Mouse (Mus musculus): ENCODE measurements around the gene 2010300C02Rik. TPM values are rescaled to one million over a fixed set of nuclear protein-coding genes. Genes with fewer than 3 reads are reported as not detected.

Gene 2010300C02Rik
- polyA plus RNA-seq (2016; fragmentation: Nextera tagmentation; extraction: Ambion mirVana), result 0.91 and 1.2 TPM in 2 replicates

DNA sequence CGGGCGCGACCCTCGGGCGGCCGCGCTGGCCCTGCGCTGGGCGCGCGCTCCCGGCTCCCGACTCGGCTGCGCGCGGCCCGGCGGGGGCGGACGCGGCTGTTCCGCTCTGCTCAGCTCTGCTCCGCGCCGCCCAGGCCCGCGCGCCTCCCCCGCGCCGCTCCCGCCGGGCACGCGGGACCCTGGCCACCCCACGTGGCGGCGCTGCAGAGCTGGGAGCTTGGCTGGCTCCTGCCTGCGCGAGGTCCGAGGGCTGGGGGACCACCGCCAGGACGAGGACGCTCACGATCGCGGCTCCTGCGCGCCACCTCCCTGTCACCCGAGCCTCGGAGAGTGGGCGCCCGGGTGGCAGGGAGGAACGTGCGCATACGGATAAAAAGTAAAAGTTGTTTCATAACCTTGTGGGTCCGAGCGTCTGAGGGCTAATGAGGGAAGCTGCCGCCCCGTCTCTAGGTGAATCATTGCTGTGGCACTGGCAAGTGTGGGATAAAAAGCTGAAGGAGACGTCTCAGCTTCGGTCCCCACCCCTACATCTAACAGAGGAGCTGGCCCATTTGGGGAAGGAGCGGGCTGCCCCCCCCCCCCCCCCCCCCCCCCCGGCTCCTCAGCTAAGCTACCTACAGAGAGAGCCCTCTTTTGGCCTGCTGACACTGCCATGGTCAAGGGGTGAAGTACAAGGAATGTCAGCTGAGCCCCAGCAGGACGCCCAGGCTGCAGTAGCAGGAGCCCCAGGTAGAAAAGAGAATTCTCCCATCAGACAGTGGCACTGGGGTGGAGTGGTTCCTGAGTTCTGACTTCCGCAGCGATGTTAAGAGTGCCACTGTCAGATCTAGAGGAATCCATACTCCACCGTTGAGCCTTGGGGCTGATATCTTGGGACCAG is at the start of gene 2010300C02Rik:
2010300C02Rik (minus strand) TSS at position 325 of the 880 bp plus-strand sequence.
- under 1% methylated on average over 54 of the region's 69 CpGs for WGBS
- Histone ChIP-seq H3K27ac (peak within 1 kb of the TSS; percentile 70; the same call in 1 of the 2 replicates), H3K4me1 (replicated peaks) (peaks cover 15% of the 10 kb centered on the region), H3K9me3 (no peaks in the 10 kb centered on the region), H3K36me3 (no peaks in the 10 kb centered on the region), H3K4me3 (peak within 1 kb of the TSS; percentile 64), H3K27me3 (ENCODE audit: insufficient read depth, poor library complexity, severe bottlenecking) (peaks cover 48% of the 10 kb centered on the region)
- peak; percentile 47 for DNase-seq (ENCODE audit: low spot score)

DNA sequence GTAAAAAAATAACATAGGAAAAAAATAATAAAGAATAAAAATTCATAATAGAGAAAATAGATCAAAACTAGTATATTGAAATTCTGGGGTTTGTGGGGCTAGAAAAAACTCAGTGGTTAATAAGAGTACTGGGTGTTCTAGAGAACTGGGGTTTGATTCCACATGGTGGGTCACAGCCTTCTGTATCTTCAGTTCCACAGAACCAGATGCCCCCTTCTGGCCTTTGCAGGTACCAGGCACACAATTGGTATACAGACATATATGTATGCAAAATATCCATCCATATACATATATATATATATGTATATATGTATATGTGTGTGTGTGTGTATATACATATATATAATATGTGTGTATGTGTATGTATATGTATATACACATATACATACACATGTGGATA is 39.5 kb upstream of the 2010300C02Rik start:
- H3K27ac ChIP-seq, result no peak overlapping the region
- no peak for DNase-seq (ENCODE audit: low spot score)

DNA sequence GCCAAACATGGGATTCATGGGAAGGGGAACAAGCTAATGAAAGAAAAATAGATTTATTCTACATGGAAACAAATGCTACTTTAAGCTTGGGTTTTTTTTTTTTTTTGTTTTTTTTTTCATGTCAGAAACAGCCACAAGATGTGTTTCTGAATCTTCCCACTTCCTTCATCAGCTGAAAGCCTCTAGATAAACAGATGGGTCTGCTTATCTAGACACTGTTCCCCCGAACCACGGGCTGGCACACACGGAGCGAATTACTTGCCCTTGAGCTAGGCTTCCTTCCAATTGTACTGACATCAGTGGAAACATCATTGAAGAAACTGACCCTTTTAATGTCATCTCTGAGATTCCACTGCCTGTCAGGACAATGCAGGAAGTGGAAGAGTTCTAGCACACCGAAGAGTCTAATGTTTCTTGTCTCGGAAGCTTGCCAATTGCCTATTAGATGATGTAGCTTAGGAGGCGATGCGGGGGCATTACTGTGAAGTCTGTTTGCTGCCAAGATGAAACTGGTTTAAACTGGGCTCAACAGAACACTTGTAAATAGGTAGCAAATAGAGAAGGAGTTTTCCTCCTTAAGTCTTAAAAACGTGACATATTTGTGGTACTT is 24.9 kb upstream of the 2010300C02Rik start:
- Histone ChIP-seq H3K4me1 (replicated peaks) (peaks cover 11% of the 10 kb centered on the region), H3K36me3 (no peaks in the 10 kb centered on the region), H3K27me3 (ENCODE audit: insufficient read depth, poor library complexity, severe bottlenecking) (no peaks in the 10 kb centered on the region), H3K4me3 (no peak overlapping the region), H3K27ac (no peak overlapping the region), H3K9me3 (no peaks in the 10 kb centered on the region)
- no peak for DNase-seq (ENCODE audit: low spot score)
- WGBS, result 87% methylated on average over 9 of the region's 9 CpGs

More for the DNA sequence above, 39.5 kb upstream of the 2010300C02Rik start:
- Histone ChIP-seq H3K9me3 (no peaks in the 10 kb centered on the region), H3K4me3 (no peak overlapping the region), H3K4me1 (replicated peaks) (no peaks in the 10 kb centered on the region), H3K27me3 (ENCODE audit: insufficient read depth, poor library complexity, severe bottlenecking) (no peaks in the 10 kb centered on the region), H3K36me3 (no peaks in the 10 kb centered on the region)

DNA sequence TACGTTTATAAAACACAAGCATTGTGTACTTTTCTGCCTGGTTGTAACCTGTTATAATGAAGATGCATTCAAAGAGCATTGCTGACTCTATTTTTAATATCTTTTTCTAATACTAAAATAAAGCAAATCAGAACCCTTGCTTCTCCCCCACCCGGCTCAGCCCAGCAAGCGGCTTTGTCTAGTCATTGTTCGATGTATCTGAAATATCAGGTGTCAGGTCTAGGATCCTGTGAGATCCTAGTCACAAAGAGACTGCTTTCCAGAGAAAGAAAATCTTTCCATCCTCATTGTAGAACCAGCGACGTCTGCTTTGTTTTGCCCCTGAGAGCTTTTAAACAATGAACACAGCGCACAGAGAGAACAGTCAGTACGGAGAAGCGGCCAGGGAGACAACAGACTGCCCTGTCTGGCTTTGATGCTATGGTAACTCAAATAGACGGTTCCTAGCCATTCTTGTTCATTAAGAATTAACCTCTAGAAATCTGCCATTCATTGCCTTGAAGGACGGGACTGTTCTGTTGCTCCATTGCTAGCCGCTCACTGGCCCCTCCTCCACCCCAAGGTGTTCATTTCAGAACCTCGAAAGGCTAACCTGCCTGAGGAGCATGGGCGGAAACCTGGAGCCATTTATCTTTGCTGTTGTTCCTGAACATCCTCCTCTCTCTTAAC is 22.9 kb upstream of the 2010300C02Rik start:
- DNase-seq (ENCODE audit: low spot score), result peak; percentile 7
- H3K4me3 ChIP-seq, result peak overlapping the region; percentile 25; the same call in 1 of the 2 replicates
- H3K27me3 ChIP-seq (ENCODE audit: insufficient read depth, poor library complexity, severe bottlenecking), result no peaks in the 10 kb centered on the region
- WGBS, result 43% methylated on average over 14 of the region's 14 CpGs
- H3K9me3 ChIP-seq, result no peaks in the 10 kb centered on the region
- H3K4me1 ChIP-seq (replicated peaks), result peaks cover 11% of the 10 kb centered on the region
- no peaks in the 10 kb centered on the region for H3K36me3 ChIP-seq
- peak overlapping the region; percentile 66 for H3K27ac ChIP-seq

DNA sequence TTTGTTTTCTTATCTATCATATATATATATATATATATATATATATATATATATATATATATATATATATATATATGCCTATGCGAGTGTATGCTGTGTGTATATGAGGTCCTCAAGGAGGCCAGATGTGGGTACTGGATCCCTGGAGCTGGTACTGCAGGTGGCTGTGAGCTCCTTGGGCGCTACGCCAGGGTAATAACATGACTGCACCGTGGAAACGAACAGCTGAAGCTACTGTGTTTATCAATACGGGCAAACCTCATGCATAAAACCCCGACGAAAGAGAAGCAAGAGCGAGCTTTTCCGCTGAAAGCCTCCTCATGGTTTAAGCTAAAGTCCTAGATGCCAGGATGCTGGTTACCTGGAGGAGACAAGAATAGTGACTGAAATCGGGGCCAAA is 22.2 kb upstream of the 2010300C02Rik start:
- H3K4me1 ChIP-seq (replicated peaks), result peaks cover 11% of the 10 kb centered on the region
- peak overlapping the region; percentile 66; the same call in 1 of the 2 replicates for H3K27ac ChIP-seq
- no peaks in the 10 kb centered on the region for H3K36me3 ChIP-seq
- H3K4me3 ChIP-seq, result no peak overlapping the region
- no peaks in the 10 kb centered on the region for H3K9me3 ChIP-seq
- no peaks in the 10 kb centered on the region for H3K27me3 ChIP-seq (ENCODE audit: insufficient read depth, poor library complexity, severe bottlenecking)
- DNase-seq (ENCODE audit: low spot score), result no peak
- WGBS, result 92% methylated on average over 11 of the region's 11 CpGs

DNA sequence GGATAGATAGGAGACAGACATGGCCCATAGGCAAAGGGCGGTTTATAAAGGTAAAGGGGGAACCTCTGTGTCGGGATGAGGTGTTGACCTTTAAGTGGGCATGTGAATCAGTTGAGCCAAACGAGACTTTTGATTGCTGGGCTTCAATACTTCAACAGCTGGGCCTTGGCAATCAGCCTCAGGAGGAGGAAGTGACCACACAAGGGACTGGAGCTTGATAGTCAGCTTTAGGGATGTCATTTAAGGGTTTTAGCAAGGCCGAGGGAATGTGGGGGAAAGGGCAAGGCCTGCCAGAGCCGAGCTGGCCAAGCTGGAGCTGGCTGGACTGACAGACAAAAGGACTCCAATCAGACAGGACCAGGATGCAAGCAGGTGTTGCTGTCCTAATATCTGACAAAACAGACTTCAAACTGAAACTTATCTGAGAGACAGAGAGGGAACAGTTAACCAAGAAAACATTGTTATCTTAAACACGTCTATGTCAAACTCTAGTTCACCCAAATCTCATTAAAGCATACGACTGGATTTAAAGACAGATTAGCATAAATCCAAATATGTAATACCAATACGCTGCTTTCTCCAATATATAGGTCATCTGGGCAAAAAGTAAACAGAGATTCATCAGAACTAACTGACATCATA is 20.4 kb upstream of the 2010300C02Rik start:
- Histone ChIP-seq H3K27me3 (ENCODE audit: insufficient read depth, poor library complexity, severe bottlenecking) (no peaks in the 10 kb centered on the region), H3K4me3 (no peak overlapping the region), H3K4me1 (replicated peaks) (peaks cover 11% of the 10 kb centered on the region), H3K36me3 (no peaks in the 10 kb centered on the region), H3K9me3 (no peaks in the 10 kb centered on the region), H3K27ac (no peak overlapping the region)
- WGBS, result 83% methylated on average over 8 of the region's 8 CpGs
- no peak for DNase-seq (ENCODE audit: low spot score)

DNA sequence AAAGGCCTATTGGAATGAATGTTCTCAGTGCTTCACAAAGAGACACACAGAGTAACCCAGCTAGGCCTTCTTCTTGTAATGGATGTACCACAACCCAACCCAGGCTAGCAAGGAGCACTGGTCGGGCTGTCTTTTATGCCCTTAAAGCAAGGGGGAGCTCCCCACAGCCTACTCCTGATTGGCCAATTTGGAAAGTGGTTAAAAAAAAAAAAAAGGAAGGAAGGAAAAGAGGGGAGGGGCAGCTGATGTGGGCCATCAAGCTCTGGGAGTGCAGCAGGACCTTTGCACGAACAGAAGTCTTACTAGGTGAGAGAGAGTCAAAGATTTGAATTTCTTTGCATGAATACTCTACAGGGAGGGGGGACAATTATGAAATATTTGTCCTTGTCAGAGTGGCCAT is 19.0 kb upstream of the 2010300C02Rik start:
- Histone ChIP-seq H3K27ac (no peak overlapping the region), H3K9me3 (no peaks in the 10 kb centered on the region), H3K4me3 (no peak overlapping the region), H3K27me3 (ENCODE audit: insufficient read depth, poor library complexity, severe bottlenecking) (no peaks in the 10 kb centered on the region), H3K36me3 (no peaks in the 10 kb centered on the region), H3K4me1 (replicated peaks) (peaks cover 11% of the 10 kb centered on the region)
- DNase-seq (ENCODE audit: low spot score), result no peak
- WGBS, result 69% methylated on average over 2 of the region's 2 CpGs

DNA sequence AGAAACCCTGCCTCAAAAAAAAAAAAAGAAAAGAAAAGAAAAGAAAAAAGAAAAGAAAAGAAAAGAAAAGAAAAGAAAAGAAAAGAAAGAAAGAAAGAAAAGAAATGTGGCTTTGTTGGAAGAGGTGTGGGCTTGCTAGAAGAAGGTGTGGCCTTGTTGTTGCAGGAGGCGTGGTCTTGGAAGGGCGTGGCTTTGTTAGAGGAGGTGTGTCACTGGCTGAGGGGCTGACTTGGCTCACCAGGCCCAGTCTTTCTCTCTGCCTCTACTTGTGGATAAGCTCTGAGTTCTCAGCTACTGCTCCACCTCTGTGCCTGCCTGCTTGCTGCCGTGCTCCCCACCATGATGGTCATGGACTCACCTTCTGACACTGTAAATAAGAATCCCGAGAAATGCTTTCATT is 17.2 kb upstream of the 2010300C02Rik start:
- DNase-seq (ENCODE audit: low spot score), result no peak
- no peaks in the 10 kb centered on the region for H3K27me3 ChIP-seq (ENCODE audit: insufficient read depth, poor library complexity, severe bottlenecking)
- 84% methylated on average over 4 of the region's 4 CpGs for WGBS
- no peaks in the 10 kb centered on the region for H3K4me1 ChIP-seq (replicated peaks)
- no peaks in the 10 kb centered on the region for H3K9me3 ChIP-seq
- no peak overlapping the region for H3K27ac ChIP-seq
- H3K36me3 ChIP-seq, result no peaks in the 10 kb centered on the region
- H3K4me3 ChIP-seq, result no peak overlapping the region

DNA sequence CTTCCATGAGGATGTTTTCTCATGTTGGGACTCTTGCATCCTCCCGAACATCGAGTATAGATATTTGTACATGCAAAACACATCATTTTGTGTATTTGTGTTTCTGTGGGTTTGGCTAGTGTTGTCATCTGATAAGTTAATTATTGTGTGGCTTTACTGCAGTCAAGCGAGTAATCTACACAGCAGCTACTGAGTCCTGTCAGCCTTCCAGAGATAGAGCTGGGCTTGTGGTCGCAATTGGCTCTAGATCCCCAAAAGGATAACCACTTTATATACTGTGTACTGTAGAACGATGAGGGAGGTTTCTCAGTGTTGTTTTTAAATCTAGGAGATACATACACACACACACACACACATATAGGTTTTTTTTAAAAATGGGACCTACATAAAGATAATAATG is 16.0 kb upstream of the 2010300C02Rik start:
- Histone ChIP-seq H3K9me3 (no peaks in the 10 kb centered on the region), H3K36me3 (no peaks in the 10 kb centered on the region), H3K4me1 (replicated peaks) (no peaks in the 10 kb centered on the region), H3K27ac (no peak overlapping the region), H3K27me3 (ENCODE audit: insufficient read depth, poor library complexity, severe bottlenecking) (no peaks in the 10 kb centered on the region), H3K4me3 (no peak overlapping the region)
- 93% methylated on average over 5 of the region's 5 CpGs for WGBS
- DNase-seq (ENCODE audit: low spot score), result no peak

DNA sequence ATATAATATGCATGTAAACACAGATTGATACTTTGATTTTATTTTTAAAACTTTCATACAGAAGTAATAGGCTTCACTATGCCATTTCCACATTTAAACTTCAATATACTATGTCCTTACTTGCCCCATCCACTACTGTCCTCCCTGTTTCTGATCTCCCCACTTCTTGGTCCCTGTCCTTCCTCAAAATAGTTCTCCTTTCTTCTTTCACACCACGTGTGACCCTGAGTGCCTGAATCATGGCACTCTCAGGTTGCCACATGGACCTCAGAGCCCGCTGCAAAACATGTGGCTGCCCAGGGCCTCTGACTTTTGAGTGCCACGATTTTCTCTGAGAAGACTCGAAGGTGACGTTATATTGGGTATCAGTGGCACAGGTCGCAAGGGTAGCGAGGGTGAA is 15.0 kb upstream of the 2010300C02Rik start:
- Histone ChIP-seq H3K4me1 (replicated peaks) (no peaks in the 10 kb centered on the region), H3K27ac (no peak overlapping the region), H3K27me3 (ENCODE audit: insufficient read depth, poor library complexity, severe bottlenecking) (no peaks in the 10 kb centered on the region), H3K4me3 (no peak overlapping the region), H3K9me3 (no peaks in the 10 kb centered on the region), H3K36me3 (no peaks in the 10 kb centered on the region)
- no peak for DNase-seq (ENCODE audit: low spot score)
- WGBS, result 72% methylated on average over 7 of the region's 7 CpGs

DNA sequence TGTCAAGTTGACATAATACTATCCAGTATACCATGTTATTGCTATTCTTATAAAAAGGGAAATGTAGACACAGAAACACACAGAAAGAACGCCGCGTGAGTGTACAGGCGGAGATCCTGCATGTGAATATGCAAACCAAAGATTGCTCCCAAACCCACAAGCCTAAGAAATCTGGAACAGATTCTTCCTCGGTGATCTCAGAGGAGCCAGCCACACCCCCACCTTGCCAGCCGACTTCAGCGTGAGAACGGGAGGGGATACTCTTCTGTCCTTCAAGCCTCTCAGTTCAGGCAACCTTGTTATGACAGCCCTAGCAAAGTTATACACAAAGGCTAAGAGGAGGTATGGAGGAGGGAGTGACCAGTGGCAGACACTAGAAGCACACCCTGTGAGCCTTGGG is 9.5 kb upstream of the 2010300C02Rik start:
- no peaks in the 10 kb centered on the region for H3K9me3 ChIP-seq
- H3K36me3 ChIP-seq, result no peaks in the 10 kb centered on the region
- no peak overlapping the region for H3K4me3 ChIP-seq
- WGBS, result 90% methylated on average over 8 of the region's 8 CpGs
- no peaks in the 10 kb centered on the region for H3K4me1 ChIP-seq (replicated peaks)
- no peak for DNase-seq (ENCODE audit: low spot score)
- no peaks in the 10 kb centered on the region for H3K27me3 ChIP-seq (ENCODE audit: insufficient read depth, poor library complexity, severe bottlenecking)
- H3K27ac ChIP-seq, result no peak overlapping the region

DNA sequence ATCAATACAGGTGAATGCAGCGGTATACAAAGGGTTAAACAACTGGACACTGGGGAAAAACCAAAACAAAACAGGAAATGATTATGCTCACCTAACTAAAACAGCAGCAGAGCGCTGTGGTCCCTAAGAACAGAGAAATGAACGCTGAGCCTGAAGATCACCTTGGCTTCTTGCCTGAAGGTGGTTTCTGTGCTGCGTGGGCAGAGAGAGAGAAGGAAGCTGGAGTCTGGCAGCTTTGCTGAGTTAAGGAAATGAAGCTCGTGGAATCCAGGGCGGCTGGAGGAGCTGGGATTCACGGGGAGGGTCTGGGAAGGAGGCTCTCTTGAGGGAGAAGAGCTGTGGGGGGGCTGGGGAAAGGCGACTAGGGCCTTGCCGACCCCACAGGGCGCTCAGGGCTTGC is 8.2 kb upstream of the 2010300C02Rik start:
- 74% methylated on average over 10 of the region's 10 CpGs for WGBS
- H3K36me3 ChIP-seq, result no peaks in the 10 kb centered on the region
- H3K9me3 ChIP-seq, result no peaks in the 10 kb centered on the region
- H3K27ac ChIP-seq, result no peak overlapping the region
- no peak for DNase-seq (ENCODE audit: low spot score)
- H3K27me3 ChIP-seq (ENCODE audit: insufficient read depth, poor library complexity, severe bottlenecking), result no peaks in the 10 kb centered on the region
- no peak overlapping the region for H3K4me3 ChIP-seq
- H3K4me1 ChIP-seq (replicated peaks), result no peaks in the 10 kb centered on the region
